Mouse (Mus musculus): ENCODE measurements at regions not wholly inside any gene's neighbourhood (a gene's known extent, or its start where the extent isn't known, plus 50 kb on each side); places are given as distances from the start of the nearest gene placed in this dataset.

DNA sequence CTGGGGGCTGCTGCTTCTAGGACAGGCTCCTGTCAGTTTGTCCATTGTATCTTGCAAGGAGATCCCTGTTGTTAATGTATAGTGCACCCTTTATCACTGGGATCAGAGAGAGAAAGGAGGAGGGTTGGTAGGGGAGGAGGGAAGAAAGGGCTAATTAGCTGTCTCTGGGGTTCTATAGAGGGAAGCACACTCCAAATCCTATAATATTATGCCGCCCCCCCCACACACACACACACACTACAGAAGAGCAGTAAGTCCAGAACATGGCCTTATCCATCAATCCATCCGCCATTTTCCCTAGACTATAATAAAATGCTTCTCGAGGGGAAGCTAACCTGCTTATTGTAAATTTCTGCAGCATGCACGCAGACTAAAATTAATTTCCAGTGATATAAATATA, 359.9 kb downstream of the Med10 start:
- Histone ChIP-seq H3K27ac (replicated peaks) (no peak overlapping the region), H3K27me3 (no peaks in the 10 kb centered on the region), H3K4me3 (replicated peaks) (no peak overlapping the region), H3K4me1 (peaks cover 5% of the 10 kb centered on the region; the same call in 1 of the 2 replicates), H3K4me2 (replicated peaks) (no peak overlapping the region), H3K36me3 (no peaks in the 10 kb centered on the region), H3K9me3 (replicated peaks) (no peaks in the 10 kb centered on the region), H3K9ac (no peak overlapping the region)
- 91% methylated on average over 4 of the region's 4 CpGs for WGBS
- no peak for ATAC-seq (ENCODE audit: insufficient number of reproducible peaks, low FRiP score, low TSS enrichment, low read depth)

DNA sequence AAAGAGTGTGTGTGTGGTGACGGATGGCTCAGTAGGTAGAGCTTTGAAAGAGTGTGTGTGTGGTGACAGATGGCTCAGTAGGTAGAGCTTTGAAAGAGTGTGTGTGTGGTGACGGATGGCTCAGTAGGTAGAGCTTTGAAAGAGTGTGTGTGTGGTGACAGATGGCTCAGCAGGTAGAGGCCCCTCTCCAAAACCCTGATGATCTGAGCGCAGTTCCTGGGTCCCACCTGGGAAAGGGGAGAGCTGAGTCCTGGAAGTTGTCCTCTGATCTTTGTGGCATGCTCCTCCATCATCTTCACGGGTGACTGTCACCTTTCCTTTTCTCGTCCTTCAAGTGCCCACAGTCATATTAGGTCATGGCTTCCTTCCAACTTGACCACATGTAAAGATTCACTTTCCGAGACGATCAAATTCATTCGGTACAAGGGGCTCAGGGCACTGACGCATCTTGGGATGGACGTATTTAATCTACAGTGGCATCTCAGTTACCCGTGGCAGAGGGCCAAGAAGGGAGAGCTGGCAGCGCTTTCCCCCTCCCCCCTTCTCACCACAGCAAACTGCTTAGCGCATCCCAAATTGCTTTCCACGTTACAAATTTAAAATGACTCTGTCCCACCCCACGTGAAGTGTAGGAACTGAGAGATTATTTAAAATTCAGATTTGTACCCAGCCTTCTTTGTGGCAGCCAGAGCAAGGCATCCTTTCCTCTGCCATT, 363.5 kb downstream of the Med10 start:
- Histone ChIP-seq H3K36me3 (no peaks in the 10 kb centered on the region), H3K9ac (no peak overlapping the region), H3K27ac (replicated peaks) (no peak overlapping the region), H3K4me3 (replicated peaks) (no peak overlapping the region), H3K4me2 (replicated peaks) (no peak overlapping the region), H3K9me3 (replicated peaks) (no peaks in the 10 kb centered on the region), H3K4me1 (no peaks in the 10 kb centered on the region), H3K27me3 (no peaks in the 10 kb centered on the region)
- ATAC-seq (ENCODE audit: insufficient number of reproducible peaks, low FRiP score, low TSS enrichment, low read depth) = no peak
- 63% methylated on average over 15 of the region's 15 CpGs for WGBS

DNA sequence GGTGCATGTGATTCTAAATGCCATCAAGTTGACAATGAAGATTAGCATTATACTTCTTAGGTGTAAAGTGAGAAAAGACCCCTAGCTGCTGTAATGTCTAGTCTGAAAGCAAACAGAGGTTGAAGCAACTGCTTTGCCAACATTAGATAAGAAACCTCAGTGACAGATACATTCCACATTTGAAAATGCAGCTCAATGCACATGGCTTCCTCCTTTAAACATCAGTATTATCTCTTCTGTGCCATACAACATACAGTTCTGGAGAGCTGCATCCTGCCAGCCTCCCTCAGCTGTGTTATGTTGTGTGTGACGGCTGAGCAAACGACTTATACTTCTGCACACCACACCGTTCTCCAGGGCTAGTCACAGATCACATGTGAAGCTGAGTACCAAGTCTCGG, 365.6 kb downstream of the Med10 start:
- no peaks in the 10 kb centered on the region for H3K4me1 ChIP-seq
- H3K9ac ChIP-seq = no peak overlapping the region
- no peak overlapping the region for H3K4me3 ChIP-seq (replicated peaks)
- H3K27me3 ChIP-seq = no peaks in the 10 kb centered on the region
- no peak for ATAC-seq (ENCODE audit: insufficient number of reproducible peaks, low FRiP score, low TSS enrichment, low read depth)
- 52% methylated on average over 4 of the region's 4 CpGs for WGBS
- H3K27ac ChIP-seq (replicated peaks) = no peak overlapping the region
- H3K4me2 ChIP-seq (replicated peaks) = no peak overlapping the region
- H3K36me3 ChIP-seq = no peaks in the 10 kb centered on the region
- H3K9me3 ChIP-seq (replicated peaks) = no peaks in the 10 kb centered on the region

- 88% methylated on average over 3 of the region's 3 CpGs for WGBS
- H3K4me1 ChIP-seq = no peaks in the 10 kb centered on the region
Measured at GRCm38 (mm10) chr13:70168906-70169305, 366.7 kb downstream of the Med10 start.

DNA sequence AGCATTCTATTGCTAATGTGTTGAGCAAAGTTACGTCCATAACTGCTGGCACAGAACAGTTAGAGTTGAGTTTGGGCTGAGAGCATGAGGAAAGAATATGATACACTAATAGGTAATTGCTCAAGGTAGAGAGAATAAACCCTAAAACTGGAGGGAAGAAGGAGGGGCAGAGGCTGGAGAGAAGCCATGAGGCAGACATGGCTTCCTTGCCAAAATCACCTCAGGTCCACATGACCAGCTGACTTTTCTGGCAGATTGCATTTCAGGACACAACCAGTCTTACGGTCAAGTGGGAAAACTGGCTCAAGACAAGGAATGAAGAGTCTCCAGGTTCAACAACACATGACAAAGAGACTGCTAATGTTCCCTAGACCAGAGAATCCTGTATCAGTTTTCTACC, 374.9 kb downstream of the Med10 start:
- ATAC-seq (ENCODE audit: insufficient number of reproducible peaks, low FRiP score, low TSS enrichment, low read depth) = no peak

More at GRCm38 (mm10) chr13:70168906-70169305, 366.7 kb downstream of the Med10 start:
- no peak overlapping the region for H3K27ac ChIP-seq (replicated peaks)
- H3K36me3 ChIP-seq = no peaks in the 10 kb centered on the region
- H3K4me2 ChIP-seq (replicated peaks) = no peak overlapping the region
- ATAC-seq (ENCODE audit: insufficient number of reproducible peaks, low FRiP score, low TSS enrichment, low read depth) = peak; percentile 39; the same call in 1 of the 2 replicates
- H3K4me3 ChIP-seq (replicated peaks) = no peak overlapping the region
- no peaks in the 10 kb centered on the region for H3K27me3 ChIP-seq
- no peak overlapping the region for H3K9ac ChIP-seq
- H3K9me3 ChIP-seq (replicated peaks) = no peaks in the 10 kb centered on the region

GRCm38 (mm10) chr13:70178073-70178491, 375.9 kb downstream of the Med10 start:
- H3K4me3 ChIP-seq (replicated peaks) = no peak overlapping the region
- H3K4me2 ChIP-seq (replicated peaks) = no peak overlapping the region
- ATAC-seq (ENCODE audit: insufficient number of reproducible peaks, low FRiP score, low TSS enrichment, low read depth) = no peak
- H3K27ac ChIP-seq (replicated peaks) = no peak overlapping the region
- no peaks in the 10 kb centered on the region for H3K9me3 ChIP-seq (replicated peaks)
- 39% methylated on average over 8 of the region's 8 CpGs for WGBS
- H3K9ac ChIP-seq = no peak overlapping the region
- no peaks in the 10 kb centered on the region for H3K4me1 ChIP-seq
- H3K36me3 ChIP-seq = no peaks in the 10 kb centered on the region
- no peaks in the 10 kb centered on the region for H3K27me3 ChIP-seq

More for the DNA sequence above, 374.9 kb downstream of the Med10 start:
- no peaks in the 10 kb centered on the region for H3K4me1 ChIP-seq
- no peaks in the 10 kb centered on the region for H3K27me3 ChIP-seq
- H3K9me3 ChIP-seq (replicated peaks) = no peaks in the 10 kb centered on the region
- no peak overlapping the region for H3K9ac ChIP-seq
- 85% methylated on average over 2 of the region's 2 CpGs for WGBS
- H3K27ac ChIP-seq (replicated peaks) = no peak overlapping the region
- H3K36me3 ChIP-seq = no peaks in the 10 kb centered on the region
- no peak overlapping the region for H3K4me2 ChIP-seq (replicated peaks)
- no peak overlapping the region for H3K4me3 ChIP-seq (replicated peaks)

GRCm38 (mm10) chr13:70190978-70191377, 388.8 kb downstream of the Med10 start:
- no peaks in the 10 kb centered on the region for H3K27me3 ChIP-seq
- no peaks in the 10 kb centered on the region for H3K9me3 ChIP-seq (replicated peaks)
- no peaks in the 10 kb centered on the region for H3K4me1 ChIP-seq
- no peak overlapping the region for H3K4me2 ChIP-seq (replicated peaks)
- no peak overlapping the region for H3K27ac ChIP-seq (replicated peaks)
- no peak overlapping the region for H3K4me3 ChIP-seq (replicated peaks)
- no peak for ATAC-seq (ENCODE audit: insufficient number of reproducible peaks, low FRiP score, low TSS enrichment, low read depth)
- 76% methylated on average over 4 of the region's 4 CpGs for WGBS
- H3K36me3 ChIP-seq = no peaks in the 10 kb centered on the region
- H3K9ac ChIP-seq = no peak overlapping the region

DNA sequence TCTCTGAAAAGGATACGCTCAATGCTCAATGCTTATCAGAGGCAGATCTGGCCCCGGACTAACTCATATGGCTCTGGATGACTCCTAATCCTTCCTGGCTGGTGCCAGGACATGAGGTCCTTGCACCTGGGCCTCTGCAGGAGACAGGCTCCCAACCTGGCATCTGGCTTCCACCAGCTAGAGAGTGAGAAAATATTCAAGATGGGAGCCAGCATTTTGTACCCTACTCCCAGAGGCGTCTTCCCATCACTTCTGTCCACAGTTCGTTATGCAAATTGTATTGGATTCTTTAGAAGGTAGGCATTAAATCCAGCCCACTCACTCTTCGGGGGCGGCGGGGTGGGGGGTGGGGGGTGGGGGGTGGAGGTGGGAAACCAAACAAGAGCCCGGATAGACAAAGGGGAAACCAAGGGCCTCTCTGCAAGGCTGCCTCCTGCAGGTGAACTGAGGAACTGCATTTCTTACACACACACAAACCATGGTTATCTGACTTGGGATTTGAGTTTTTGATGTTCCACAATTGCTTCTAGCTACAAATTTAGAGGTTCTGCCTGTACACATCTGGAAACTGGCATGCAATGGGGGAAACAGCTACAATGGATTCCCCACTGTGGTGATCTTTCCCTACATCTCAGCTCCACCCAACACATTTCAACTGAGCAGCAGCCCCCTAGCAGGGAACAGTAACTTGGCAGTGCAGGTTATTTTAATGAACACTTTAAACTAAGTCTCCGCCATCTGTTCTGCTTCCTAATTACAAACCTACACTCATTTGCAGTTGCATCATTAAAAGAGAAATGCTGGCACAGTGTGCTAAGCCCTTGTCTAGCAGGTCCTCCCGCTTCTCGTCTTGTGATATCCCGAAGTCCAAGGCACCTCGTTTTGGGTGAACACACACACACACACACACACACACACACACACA, 390.2 kb downstream of the Med10 start:
- H3K9ac ChIP-seq = no peak overlapping the region
- no peaks in the 10 kb centered on the region for H3K36me3 ChIP-seq
- no peaks in the 10 kb centered on the region for H3K9me3 ChIP-seq (replicated peaks)
- no peak for ATAC-seq (ENCODE audit: insufficient number of reproducible peaks, low FRiP score, low TSS enrichment, low read depth)
- H3K4me2 ChIP-seq (replicated peaks) = no peak overlapping the region
- 77% methylated on average over 13 of the region's 13 CpGs for WGBS
- H3K27me3 ChIP-seq = no peaks in the 10 kb centered on the region
- no peak overlapping the region for H3K4me3 ChIP-seq (replicated peaks)
- H3K4me1 ChIP-seq = no peaks in the 10 kb centered on the region
- H3K27ac ChIP-seq (replicated peaks) = no peak overlapping the region

DNA sequence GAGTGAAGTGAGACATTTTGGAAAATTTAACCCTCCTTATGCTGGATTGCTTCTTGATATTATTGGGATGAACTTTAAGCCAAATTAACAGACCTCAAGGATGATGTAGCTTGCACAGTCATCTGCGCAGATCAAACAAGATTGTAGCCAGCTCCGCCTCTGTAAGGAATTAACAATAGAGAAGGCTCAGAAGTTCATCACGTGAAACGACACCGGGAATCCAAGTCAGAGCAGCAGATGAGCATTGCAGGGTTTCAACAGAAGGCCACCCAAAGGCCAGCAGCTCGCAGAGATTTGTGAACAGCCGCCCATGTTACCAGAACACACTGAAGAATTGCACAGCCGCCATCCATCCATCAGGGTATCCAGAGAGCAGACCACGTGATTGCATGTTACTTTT, 391.1 kb downstream of the Med10 start:
- H3K36me3 ChIP-seq = no peaks in the 10 kb centered on the region
- H3K4me2 ChIP-seq (replicated peaks) = no peak overlapping the region
- H3K27me3 ChIP-seq = no peaks in the 10 kb centered on the region
- no peak overlapping the region for H3K9ac ChIP-seq
- H3K4me3 ChIP-seq (replicated peaks) = no peak overlapping the region
- no peaks in the 10 kb centered on the region for H3K9me3 ChIP-seq (replicated peaks)
- H3K27ac ChIP-seq (replicated peaks) = no peak overlapping the region
- no peak for ATAC-seq (ENCODE audit: insufficient number of reproducible peaks, low FRiP score, low TSS enrichment, low read depth)
- H3K4me1 ChIP-seq = no peaks in the 10 kb centered on the region
- 79% methylated on average over 9 of the region's 9 CpGs for WGBS

GRCm38 (mm10) chr13:70195854-70196253, 393.7 kb downstream of the Med10 start:
- no peak overlapping the region for H3K9ac ChIP-seq
- H3K36me3 ChIP-seq = no peaks in the 10 kb centered on the region
- H3K27ac ChIP-seq (replicated peaks) = no peak overlapping the region
- H3K4me3 ChIP-seq (replicated peaks) = no peak overlapping the region
- no peak for ATAC-seq (ENCODE audit: insufficient number of reproducible peaks, low FRiP score, low TSS enrichment, low read depth)
- H3K4me1 ChIP-seq = no peaks in the 10 kb centered on the region
- no peaks in the 10 kb centered on the region for H3K9me3 ChIP-seq (replicated peaks)
- no peaks in the 10 kb centered on the region for H3K27me3 ChIP-seq
- H3K4me2 ChIP-seq (replicated peaks) = no peak overlapping the region
- 84% methylated on average over 4 of the region's 4 CpGs for WGBS

- Histone ChIP-seq H3K4me2 (replicated peaks) (no peak overlapping the region), H3K9ac (no peak overlapping the region), H3K4me1 (no peaks in the 10 kb centered on the region), H3K9me3 (replicated peaks) (no peaks in the 10 kb centered on the region), H3K27ac (replicated peaks) (no peak overlapping the region), H3K36me3 (no peaks in the 10 kb centered on the region), H3K4me3 (replicated peaks) (no peak overlapping the region), H3K27me3 (no peaks in the 10 kb centered on the region)
- no peak for ATAC-seq (ENCODE audit: insufficient number of reproducible peaks, low FRiP score, low TSS enrichment, low read depth)
- 89% methylated on average over 4 of the region's 4 CpGs for WGBS
Measured at GRCm38 (mm10) chr13:70198638-70199037, 396.4 kb downstream of the Med10 start.
